Mouse (Mus musculus) adrenal gland, postnatal 25 days (tissue): ENCODE data around the gene Dbndd1. TPM values are rescaled to one million over a fixed set of nuclear protein-coding genes. Genes with fewer than 3 reads are reported as not detected.
"Not testable (repeated sequence)": the region's sequence is repeated elsewhere in the genome, so short reads cannot be mapped to it uniquely, and the experiment has no call there.

ENCODE experiments used
- DNase-seq: peaks from one replicate; pipeline ENCODE4 v3.0.0; 2021; ENCODE audit warnings: mixed read lengths
- long read RNA-seq: library from polyadenylated mRNA; stranded (forward); transcript quantifications from one replicate; pipeline ENCODE4 v2.0.0, GENCODE M21; 2021
- total RNA-seq: library from RNA; stranded (reverse); gene quantifications from 2 replicates; pipeline ENCODE4 v1.2.3, GENCODE M21; 2021

Gene Dbndd1
- total RNA-seq, result 0.67 and 1.1 TPM in 2 replicates
- long read RNA-seq, partial matches to known transcripts, result 0 of 3 reads
- long read RNA-seq, other reads (novel, unspliced or antisense), result 3 of 3 reads

DNA sequence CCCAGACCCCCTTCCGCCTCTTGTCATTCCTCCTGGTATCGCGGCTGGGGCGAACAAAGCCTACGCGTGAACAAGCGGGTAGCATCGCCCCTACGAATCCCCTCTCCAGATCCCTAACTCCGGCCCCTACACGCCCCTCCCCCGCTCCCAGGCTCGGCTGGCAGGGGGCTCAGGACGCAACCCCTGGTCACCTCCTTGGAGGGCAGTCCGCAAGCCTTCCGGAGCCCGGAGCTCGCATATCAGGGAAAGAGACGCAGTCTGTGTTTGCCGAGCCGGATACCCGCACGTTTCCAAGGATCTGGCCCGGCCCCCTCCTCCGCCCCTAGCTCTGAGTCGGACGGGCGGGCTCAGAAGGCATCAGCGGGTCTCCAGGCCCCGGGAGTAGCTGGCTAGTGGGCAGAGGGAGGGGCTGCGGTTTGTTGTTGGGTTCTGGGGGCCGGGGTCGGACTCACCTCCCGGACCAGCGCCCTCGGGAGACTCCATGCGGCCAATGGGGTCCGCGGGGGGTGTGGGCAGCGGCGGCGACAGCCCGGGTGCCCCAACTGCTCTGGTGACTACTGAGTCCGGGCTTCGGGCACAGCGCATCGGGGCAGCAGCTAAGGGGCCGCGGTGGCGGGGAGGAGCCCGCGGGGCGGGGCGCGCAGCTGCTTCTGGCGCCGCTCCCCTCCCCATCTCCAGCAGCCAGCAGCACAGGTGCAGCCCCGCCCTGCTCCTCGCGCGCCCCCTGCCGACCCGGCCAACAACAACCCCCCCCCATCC, at the start of gene Dbndd1:
Dbndd1 (minus strand) TSS at position 683 of the 759 bp plus-strand sequence.
- peak; percentile 55 for DNase-seq

DNA sequence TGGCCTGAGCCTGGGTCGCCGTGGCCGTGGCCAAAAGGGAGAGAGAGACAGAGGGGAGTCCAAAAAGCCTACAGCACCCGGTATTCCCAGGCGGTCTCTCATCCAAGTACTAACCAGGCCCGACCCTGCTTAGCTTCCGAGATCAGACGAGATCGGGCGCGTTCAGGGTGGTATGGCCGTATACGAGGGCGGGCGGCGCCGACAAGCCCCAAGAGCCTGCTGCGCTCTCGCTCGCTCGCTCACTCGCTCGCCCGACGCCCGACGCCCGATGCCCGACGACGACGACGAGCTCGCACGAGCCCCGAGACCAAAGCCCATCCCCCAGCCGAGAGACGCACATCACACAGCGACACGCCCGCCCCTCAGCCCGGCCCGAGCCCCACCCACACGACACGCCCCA, 49.0 kb upstream of the Dbndd1 start:
- DNase-seq, result not testable (repeated sequence)

DNA sequence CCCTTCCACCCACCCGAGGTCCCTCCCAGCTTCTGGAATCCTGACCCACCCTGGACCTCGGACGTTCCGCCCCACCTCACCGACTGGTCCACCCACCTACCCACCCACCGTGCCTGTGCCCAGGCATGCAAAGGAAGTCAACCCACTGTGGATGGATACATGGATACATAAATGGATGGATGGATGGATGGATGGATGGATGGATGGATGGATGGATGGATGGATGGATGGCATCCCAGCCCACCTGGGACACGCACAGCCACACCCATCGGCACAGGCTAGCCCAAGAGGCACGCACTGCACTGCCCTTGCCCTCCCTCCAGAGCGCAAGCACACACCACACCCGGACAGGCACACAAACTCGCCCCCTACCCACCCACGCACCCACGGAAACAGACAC, 22.4 kb upstream of the Dbndd1 start:
- DNase-seq, result not testable (repeated sequence)

DNA sequence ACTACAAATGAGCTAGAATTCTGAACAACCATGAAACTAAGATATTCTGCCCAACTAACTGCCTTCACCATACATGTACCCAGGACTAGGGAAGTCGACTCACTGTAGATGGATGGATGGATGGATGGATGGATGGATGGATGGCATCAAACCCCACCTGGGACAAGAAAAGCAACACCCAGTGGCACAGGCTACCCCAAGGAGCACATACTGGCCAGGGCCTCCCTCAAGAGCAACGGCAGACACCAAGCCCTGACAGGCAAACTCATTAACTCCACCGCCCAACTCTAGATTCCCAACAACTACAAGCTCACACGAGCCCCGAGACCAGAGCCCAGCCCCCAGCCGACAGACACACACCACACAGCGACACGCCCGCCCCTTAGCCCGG, 21.7 kb upstream of the Dbndd1 start:
- DNase-seq, result no peak

DNA sequence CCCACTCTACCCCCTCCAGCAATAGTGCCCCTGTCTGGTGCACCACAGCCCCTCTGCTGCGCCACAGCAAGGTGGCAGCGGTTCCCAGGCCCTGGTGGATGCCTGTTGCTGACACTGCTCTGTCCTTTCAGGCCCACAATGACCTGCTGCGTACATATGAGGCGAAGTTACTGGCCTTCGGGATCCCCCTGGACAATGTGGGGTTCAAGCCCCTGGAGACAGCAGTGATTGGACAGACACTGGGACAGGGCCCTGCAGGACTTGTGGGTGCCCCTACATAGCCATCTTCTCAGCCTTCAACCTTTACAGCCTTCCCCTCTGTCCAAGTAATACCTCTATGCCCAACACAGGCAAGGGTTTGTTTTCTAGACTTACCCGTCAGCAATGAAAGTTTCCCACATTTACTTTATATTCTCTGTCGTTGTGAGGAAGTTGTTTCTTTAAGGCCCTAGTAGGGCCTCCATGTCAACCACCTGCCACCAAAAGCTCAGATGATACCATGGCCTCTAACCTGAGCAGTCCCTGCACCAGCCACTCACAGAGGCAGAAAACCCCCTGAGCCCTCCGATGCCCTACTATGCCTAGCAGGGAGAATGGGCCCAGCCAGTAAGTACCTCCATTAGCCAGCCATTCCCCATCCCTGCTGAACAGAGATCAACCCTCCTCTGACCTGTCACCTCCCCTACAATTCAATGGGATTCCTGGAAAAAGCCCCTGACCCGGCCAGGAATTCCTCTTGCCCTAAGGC, 21.2 kb upstream of the Dbndd1 start:
- DNase-seq, result no peak

DNA sequence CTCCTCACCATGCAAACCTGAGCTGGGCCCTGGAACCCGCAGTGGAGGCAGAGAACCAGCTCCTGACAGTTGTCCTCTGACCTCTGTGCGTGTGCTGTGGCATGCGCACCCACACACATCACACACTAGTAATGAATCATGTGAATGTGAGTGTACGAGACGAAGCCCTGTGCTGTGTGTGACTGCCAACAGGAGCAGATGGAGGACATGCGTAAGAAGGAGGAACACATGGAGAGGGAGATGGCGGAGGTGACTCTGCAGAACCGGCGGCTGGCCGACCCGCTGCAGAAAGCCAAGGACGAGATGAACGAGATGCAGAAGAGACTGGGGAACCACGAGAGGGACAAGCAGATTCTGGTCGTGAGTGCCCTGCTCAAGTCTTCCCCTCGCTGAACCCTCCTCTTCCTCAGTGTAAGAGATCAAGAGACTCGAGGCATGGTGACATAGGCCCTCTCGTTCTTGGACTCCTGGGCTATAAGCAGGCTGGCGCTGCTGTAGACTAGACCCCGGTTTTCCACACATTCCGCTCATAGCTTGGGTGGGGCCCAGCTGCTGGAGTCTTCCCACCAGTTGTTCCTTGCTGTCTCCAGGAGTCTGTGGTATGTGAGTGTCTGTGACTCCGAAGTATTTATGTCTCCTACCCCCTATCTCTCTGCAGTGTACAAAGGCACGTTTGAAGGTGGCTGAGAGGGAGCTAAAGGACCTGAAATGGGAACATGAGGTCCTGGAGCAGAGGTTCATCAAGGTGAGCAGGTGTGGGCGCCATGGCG, 12.6 kb upstream of the Dbndd1 start:
- DNase-seq, result no peak

DNA sequence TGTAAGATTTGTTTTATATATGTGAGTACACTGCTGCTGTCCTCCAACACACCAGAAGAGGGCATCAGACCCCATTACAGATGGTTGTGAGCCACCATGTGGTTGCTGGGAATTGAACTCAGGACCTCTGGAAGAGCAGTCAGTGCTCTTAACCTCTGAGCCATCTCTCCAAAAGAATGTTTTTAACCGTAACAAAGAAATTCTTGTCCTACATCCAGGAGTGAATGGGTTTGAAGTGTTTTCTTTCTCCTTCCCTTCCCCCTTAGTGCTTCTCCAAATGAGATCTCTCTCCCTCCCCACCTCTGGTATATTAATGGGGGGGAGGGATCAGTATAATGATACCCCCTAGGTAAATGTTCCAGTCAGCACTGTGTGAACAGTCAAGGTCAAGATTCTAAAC, 4.8 kb upstream of the Dbndd1 start:
- not testable (repeated sequence) for DNase-seq

DNA sequence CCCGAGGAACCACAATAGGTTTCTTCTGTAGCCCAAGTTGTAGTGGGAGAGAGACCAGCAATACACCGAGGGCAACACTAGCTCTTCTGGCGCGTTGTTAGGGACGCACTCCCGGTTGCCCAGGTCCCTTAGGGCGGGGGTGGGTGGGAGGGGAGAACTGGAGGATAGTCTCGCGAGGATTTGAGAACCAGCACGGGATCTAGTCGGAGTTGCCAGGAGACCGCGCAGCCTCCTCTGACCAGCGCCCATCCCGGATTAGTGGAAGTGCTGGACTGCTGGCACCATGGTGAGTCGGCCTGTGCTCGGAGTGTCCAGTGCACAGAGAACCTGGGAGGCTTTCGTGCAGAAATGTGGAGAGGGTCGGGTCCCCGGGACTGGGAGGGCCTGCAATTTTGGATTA, 3.4 kb upstream of the Dbndd1 start, which contains the start of gene Gas8:
Gas8 (plus strand) TSS at position 168 of the 400 bp plus-strand sequence.
- peak; percentile 89 for DNase-seq

DNA sequence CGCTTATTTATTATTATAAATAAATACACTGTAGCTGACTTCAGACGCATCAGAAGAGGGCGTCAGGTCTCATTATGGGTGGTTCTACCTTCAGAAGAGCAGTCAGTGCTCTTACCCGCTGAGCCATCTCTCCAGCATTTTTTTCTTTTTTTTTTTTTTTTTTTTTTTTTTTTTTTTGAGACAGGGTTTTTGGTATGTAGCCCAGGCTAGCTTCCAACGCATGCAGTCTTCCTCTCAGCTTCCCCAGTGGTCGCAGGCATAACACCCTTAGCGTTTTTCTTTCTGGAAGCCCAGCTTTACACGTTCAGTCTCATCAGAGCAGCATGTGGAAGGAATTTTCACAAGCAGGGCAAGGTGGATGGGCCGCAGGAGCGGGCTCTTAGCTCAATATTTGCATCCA, 2.9 kb upstream of the Dbndd1 start:
- no peak for DNase-seq

DNA sequence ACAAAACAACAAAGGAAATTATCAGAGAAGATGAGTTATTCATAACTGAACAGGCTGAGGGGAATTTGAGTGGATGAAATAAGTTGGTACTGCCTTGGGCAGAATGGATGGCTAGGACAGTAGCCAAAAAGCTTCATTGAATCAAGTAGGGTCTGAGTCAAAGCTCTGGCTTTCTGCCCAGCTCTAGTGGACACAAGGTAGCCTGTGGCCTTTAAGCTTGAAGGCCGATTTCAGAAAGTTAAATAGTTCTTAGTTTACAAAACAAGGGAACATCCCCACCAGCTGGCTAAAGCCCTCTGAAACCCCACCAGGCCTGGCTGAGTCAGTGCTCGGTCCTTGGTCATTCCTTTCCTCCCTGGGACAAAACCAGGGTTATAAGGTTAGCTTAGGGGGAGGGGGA, 1.3 kb upstream of the Dbndd1 start:
- DNase-seq, result peak; percentile 79

DNA sequence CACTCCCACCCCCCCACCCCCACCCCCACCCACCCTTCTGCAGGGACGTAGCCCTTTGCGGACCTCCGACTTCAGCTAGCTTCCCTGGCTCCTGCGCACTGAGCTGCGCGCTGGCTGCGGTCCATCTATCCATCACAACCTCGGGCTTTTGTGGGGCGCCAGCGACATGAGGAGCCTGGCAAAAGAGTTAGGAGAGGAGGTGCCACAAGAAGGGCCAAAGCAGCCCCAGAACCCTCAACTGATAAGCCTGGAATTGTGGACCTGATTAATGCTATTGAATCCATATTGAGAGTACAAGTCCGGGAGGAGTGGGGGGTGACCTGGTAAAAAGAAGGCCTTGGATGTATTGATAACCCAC, 256 bp upstream of the Dbndd1 start:
- no peak for DNase-seq

DNA sequence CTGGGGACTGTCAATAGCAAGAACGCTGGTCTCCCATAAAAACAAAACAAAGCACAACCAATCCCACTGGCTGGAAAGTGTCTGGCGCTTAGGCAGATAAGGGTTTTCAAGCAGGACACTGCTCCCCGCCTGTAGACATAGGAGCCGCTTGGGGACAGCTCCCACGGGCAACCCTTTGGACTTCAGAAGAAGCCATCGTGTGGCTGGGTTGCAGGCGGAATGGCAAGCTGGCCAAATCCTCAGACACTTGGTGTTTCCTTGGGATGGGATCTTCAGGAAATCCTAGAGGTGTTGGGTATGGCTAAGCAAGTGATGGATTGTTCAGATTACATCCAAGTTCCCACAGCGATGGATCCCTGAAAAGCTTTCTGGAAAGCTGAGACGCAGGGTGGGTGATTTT, 1.1 kb downstream of the Dbndd1 start:
- no peak for DNase-seq

DNA sequence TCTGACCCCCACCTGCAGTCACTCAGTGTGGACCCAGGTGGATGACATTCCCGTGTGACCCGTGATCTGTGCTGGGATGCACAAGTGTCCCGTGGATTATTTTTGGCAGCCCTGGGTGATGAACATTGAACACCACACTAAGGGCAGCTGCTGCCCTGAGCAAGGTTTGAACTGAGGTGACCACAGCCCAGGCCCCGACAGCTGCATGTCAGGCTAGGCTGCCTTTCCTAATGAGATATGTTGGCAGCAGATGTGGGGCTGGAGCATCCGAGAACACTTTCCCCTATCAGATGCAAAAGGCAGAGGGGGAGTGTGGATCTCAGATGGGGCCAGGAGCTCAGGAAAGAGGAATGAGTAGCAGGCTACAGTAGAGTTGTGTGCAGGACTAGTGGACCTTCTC, 4.4 kb downstream of the Dbndd1 start:
- no peak for DNase-seq

DNA sequence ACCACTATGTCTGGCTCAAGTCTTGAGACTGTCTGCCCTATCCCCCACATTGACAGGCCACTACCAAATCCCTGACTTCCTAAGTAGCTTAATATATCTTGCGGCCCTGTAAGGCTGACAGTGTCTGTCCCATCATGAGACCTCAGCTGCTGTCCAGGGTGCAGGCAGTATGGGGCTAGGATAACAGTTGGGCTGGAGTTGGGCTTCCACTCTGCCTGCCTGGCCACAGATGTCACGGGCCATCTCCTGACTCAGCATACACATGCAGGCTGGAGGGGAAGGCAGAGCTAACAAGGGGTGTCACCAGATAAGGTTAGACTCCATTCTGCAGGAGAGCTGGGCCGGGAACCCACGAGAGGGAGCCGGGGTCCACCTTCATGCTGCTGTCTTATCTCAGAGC, 8.1 kb downstream of the Dbndd1 start:
- no peak for DNase-seq

DNA sequence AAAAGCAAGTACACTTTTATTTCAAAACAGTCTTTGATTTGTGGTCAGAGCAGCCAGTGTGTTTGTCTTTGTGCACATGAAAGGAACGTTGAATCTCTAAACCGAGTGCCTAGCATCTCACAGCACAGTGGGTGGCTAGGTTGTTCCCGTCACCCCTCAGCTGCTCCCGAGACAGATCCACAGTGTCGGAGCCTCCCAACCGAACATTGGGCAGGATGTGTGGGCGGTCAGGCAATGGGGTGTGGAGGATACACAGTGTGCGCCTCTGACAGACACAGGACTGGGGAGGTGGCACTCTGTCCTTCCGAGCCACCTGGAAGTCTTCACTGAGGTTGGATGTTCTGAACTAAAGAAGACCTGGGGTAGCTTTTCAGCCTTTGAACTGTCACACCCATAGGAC, 9.6 kb downstream of the Dbndd1 start:
- no peak for DNase-seq

DNA sequence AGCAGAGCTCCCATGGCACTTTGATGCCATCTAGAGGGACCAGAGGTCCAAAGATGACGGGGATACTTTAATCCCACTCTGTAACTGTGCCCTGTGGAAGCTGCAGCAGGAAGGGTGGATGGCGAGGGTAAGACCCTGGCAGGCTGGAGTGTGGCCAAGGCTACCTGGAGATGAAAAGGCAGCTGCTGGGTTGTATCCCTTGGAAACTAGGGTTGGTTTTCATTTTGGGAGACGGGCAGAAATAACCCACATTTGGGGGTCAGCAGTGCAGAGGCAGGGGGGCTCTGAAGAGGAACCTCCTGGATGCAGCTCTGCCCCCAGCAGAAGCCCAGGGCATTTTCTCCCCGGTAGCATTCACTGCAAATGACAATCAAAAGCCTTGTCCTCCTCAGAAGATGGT, 10.0 kb downstream of the Dbndd1 start:
- no peak for DNase-seq

DNA sequence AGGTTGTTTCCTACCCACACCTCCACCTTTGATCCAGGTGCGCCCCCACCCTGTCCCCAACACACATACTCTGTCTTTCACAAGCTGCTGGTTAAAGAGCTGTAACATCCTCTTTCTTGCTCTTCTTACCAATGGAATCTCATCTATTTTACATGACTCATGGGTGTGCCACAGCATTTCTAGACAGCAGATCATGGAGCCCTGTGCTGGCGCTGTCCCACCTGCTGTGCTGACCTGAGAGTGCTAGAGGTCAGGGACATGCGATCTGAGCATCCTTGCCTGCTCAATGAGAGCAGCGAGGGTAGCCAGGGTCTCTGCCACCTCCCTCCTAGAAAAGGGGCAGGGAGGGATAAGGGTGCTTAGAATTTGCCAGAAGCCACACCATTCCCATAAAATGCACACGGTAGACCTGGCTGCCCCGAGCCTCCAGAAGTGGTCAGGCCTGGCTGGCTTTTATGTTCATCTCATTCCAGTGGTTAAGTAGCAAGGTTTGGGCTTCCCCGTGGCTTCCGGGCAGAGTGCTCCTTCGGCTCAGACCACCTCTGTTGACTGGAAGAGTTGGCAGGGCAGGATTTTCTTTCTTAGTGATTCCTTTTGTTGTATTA, 10.6 kb downstream of the Dbndd1 start:
- no peak for DNase-seq

DNA sequence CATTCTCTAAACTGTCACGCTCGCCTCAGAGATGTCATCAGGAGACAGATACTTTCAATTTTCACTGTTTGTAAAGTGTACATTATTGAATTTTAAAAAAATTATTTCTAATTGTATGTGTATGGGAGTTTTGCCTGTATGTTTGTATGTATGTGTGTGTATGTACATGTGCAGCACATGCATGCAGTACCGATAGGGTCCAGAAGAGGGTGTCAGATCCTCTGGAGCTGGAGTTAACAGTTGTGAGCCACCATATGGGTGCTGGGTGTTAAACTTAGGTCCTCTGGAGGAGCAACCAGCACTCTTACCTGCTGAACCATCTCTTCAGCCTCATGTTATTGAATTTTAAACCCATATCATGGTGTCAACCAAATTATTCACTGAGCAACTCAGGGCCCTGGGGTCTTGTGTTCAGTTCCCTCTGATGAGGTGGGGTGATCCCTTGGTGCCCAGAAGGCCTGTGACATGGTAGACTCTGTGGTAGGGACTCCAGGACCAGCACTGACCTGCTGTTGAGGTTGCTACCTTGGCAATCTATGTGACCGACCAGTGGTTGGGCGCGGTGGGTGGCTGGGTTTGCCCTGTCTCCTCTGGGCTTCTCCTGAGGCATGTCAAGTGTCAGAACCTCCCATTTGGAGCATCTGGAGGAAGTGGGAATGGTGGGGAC, 11.3 kb downstream of the Dbndd1 start:
- DNase-seq, result no peak

DNA sequence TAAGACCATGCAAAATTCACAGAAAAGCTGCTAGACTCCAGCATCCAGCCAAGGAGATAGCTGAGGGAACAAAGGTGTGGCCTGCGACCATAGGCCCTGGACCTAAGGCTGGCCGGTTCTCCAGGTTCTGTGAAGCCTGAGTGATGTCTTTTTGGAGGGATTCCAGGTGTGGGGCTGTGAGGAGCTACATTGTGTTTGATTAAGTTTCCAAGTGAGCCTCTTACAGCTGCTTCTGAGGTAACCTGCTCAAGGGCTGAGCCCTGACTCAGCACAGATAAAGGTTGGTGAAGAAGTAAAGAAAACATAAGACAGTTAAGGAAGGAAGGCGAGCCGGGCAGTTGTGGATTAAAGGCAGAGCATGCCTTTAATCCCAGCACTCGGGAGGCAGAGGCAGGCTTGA, 13.1 kb downstream of the Dbndd1 start:
- DNase-seq, result no peak

DNA sequence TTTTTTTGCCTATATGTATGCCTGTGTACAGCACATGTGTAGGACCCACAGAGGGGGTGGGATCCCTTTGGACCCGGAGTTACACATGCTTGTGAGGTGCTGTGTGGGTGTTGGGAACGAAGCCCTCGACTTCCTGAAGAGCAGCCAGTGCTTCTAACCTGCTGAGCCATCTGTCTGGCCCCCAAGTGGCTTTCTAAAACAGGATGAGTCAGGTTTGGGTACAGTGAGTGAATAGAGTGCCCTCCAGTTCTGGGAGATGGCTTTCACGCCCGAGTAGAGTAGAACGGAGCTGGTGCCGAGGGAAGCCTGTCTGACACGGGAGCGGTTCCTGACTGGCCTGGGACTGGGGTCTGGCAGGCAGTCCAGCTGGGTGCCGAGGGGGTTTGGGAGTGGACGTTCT, 15.7 kb downstream of the Dbndd1 start:
- DNase-seq, result no peak

DNA sequence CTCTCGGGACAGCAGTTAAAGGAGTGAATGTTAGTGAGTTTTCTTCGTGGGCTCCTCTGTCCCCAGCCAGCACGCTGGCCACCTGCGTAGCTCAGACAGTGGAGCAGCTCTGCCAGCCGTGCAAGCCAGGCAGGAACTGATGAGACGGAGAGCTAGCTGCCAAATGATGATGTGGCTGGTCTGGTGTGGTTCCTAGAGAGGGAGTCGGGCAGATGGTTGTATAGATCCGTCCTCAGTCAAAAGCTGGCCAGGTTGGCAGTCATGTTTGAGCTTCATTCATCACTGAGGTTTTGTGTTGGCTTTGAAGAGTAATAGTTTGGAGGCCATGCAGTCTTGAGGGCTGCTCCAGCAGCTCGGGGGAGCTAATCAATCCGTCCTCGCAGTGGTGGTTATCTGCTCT, 16.3 kb downstream of the Dbndd1 start:
- no peak for DNase-seq

DNA sequence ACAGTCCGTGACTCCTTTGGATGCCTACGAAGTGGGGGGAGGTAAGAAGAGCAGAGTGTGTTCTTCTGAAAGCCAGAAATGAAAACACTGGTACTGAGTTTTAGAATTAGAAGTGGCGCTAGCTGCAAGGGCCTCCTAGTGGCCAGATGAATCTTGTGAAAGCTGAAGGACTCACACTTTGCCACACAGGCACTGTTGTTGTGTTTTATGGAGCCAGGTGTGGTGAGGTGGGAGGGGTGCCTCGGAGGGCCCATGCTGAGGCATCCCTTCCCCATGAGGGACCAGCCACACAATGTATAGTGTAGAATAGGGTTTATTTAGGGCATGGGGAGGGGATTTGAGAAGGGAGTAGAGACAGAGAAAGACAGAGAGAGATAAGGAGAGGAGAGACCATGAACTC, 17.6 kb downstream of the Dbndd1 start:
- no peak for DNase-seq
